Mouse (Mus musculus): ENCODE measurements around the gene Rab7b. TPM values are rescaled to one million over a fixed set of nuclear protein-coding genes. Genes with fewer than 3 reads are reported as not detected.

The Rab7b gene
- polyA plus RNA-seq, 1 experiment from 2014 or later = 12.5 TPM

- 79% methylated on average over 3 of the region's 3 CpGs for WGBS
- ATAC-seq (ENCODE audit: insufficient read depth, low FRiP score) = no peak
- H3K4me2 ChIP-seq (ENCODE audit: low read depth, low read length) = peak overlapping the region; percentile 28; the same call in 1 of the 2 replicates
- H3K27ac ChIP-seq (ENCODE audit: low read length) = peak overlapping the region; percentile 72; the same call in 1 of the 2 replicates
- no peaks in the 10 kb centered on the region for H3K27me3 ChIP-seq (ENCODE audit: control insufficient read depth, insufficient read depth, low read length)
- H3K9me3 ChIP-seq (replicated peaks; ENCODE audit: control insufficient read depth, low read length) = no peaks in the 10 kb centered on the region
- peaks cover 12% of the 10 kb centered on the region for H3K4me1 ChIP-seq (ENCODE audit: control insufficient read depth, insufficient read depth, low read length)
- no peaks in the 10 kb centered on the region for H3K36me3 ChIP-seq (ENCODE audit: control insufficient read depth, insufficient read depth, low read length)
- H3K4me3 ChIP-seq (replicated peaks; ENCODE audit: low read length) = peak overlapping the region; percentile 3
- H3K9ac ChIP-seq (ENCODE audit: low read length) = peak overlapping the region; percentile 32; the same call in 1 of the 2 replicates
Observed at GRCm38 (mm10) chr1:131689016-131689415, 521 bp downstream of the Rab7b start.

GRCm38 (mm10) chr1:131689899-131690298 is 1.4 kb downstream of the Rab7b start:
- no peaks in the 10 kb centered on the region for H3K27me3 ChIP-seq (ENCODE audit: control insufficient read depth, insufficient read depth, low read length)
- peaks cover 12% of the 10 kb centered on the region for H3K4me1 ChIP-seq (ENCODE audit: control insufficient read depth, insufficient read depth, low read length)
- peak overlapping the region; percentile 72 for H3K27ac ChIP-seq (ENCODE audit: low read length)
- no peak overlapping the region; the same call in 1 of the 2 replicates for H3K4me3 ChIP-seq (replicated peaks; ENCODE audit: low read length)
- 80% methylated on average over 5 of the region's 5 CpGs for WGBS
- peak overlapping the region; percentile 28; the same call in 1 of the 2 replicates for H3K9ac ChIP-seq (ENCODE audit: low read length)
- ATAC-seq (ENCODE audit: insufficient read depth, low FRiP score) = no peak
- peak overlapping the region; percentile 28 for H3K4me2 ChIP-seq (ENCODE audit: low read depth, low read length)
- H3K9me3 ChIP-seq (replicated peaks; ENCODE audit: control insufficient read depth, low read length) = no peaks in the 10 kb centered on the region
- no peaks in the 10 kb centered on the region for H3K36me3 ChIP-seq (ENCODE audit: control insufficient read depth, insufficient read depth, low read length)

- no peaks in the 10 kb centered on the region for H3K27me3 ChIP-seq (ENCODE audit: control insufficient read depth, insufficient read depth, low read length)
- H3K4me1 ChIP-seq (ENCODE audit: control insufficient read depth, insufficient read depth, low read length) = peaks cover 12% of the 10 kb centered on the region
- no peak overlapping the region; the same call in 1 of the 2 replicates for H3K4me3 ChIP-seq (replicated peaks; ENCODE audit: low read length)
- H3K9me3 ChIP-seq (replicated peaks; ENCODE audit: control insufficient read depth, low read length) = no peaks in the 10 kb centered on the region
- H3K4me2 ChIP-seq (ENCODE audit: low read depth, low read length) = peak overlapping the region; percentile 28; the same call in 1 of the 2 replicates
- 17% methylated on average over 3 of the region's 3 CpGs for WGBS
- H3K36me3 ChIP-seq (ENCODE audit: control insufficient read depth, insufficient read depth, low read length) = no peaks in the 10 kb centered on the region
- H3K27ac ChIP-seq (ENCODE audit: low read length) = peak overlapping the region; percentile 72
- peak; percentile 90 for ATAC-seq (ENCODE audit: insufficient read depth, low FRiP score)
- peak overlapping the region; percentile 28; the same call in 1 of the 2 replicates for H3K9ac ChIP-seq (ENCODE audit: low read length)
Observed at GRCm38 (mm10) chr1:131690435-131690834, 1.9 kb downstream of the Rab7b start.

DNA sequence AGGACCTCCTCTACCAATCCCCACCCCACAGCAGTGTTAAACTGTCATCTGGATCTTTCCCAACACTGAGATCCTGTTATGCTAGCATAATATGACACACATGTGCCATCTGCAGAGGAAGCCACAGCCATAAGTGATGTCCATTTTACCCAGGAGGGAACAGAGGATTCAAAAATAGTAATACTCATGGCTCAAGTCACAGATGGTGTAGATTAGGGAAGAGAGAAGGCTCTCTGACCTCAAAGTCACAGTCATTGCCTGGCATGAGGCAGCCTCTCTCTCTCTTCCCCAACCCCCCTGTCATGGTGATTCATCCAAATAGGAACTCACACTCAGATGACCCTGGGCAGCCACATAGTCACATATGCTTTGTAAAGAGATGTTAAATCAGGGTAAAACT is 2.9 kb downstream of the Rab7b start:
- Histone ChIP-seq H3K4me1 (ENCODE audit: control insufficient read depth, insufficient read depth, low read length) (peaks cover 12% of the 10 kb centered on the region), H3K4me2 (ENCODE audit: low read depth, low read length) (no peak overlapping the region), H3K27ac (ENCODE audit: low read length) (peak overlapping the region; percentile 72; the same call in 1 of the 2 replicates), H3K9me3 (replicated peaks; ENCODE audit: control insufficient read depth, low read length) (no peaks in the 10 kb centered on the region), H3K4me3 (replicated peaks; ENCODE audit: low read length) (no peak overlapping the region), H3K9ac (ENCODE audit: low read length) (no peak overlapping the region), H3K36me3 (ENCODE audit: control insufficient read depth, insufficient read depth, low read length) (no peaks in the 10 kb centered on the region), H3K27me3 (ENCODE audit: control insufficient read depth, insufficient read depth, low read length) (no peaks in the 10 kb centered on the region)
- no peak for ATAC-seq (ENCODE audit: insufficient read depth, low FRiP score)

DNA sequence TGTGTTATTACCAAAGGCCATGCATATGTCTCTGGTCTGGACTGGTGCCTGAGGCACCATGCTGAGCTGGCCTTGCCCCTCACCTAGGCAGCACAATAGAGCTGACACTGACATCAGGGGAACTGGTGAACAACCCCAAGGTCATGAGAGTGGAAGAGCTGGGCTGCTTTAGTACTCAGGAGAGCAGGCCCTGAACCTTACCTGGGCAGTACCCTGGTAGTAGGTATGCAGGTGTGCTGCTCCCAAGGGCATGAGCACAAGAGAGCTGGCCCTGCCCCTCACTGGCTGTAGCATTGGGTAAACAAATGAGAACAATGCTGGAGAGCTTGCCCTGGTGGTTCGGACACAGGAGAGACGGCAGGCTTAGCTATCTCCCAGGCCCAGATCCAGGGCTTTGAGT is 6.8 kb downstream of the Rab7b start:
- H3K27ac ChIP-seq (ENCODE audit: low read length) = no peak overlapping the region
- H3K9ac ChIP-seq (ENCODE audit: low read length) = no peak overlapping the region
- WGBS = 67% methylated on average over 2 of the region's 2 CpGs
- no peak overlapping the region for H3K4me2 ChIP-seq (ENCODE audit: low read depth, low read length)
- no peaks in the 10 kb centered on the region for H3K27me3 ChIP-seq (ENCODE audit: control insufficient read depth, insufficient read depth, low read length)
- peak; percentile 69 for ATAC-seq (ENCODE audit: insufficient read depth, low FRiP score)
- no peaks in the 10 kb centered on the region for H3K36me3 ChIP-seq (ENCODE audit: control insufficient read depth, insufficient read depth, low read length)
- H3K4me1 ChIP-seq (ENCODE audit: control insufficient read depth, insufficient read depth, low read length) = peaks cover 12% of the 10 kb centered on the region
- H3K4me3 ChIP-seq (replicated peaks; ENCODE audit: low read length) = no peak overlapping the region
- H3K9me3 ChIP-seq (replicated peaks; ENCODE audit: control insufficient read depth, low read length) = no peaks in the 10 kb centered on the region

GRCm38 (mm10) chr1:131696325-131696724 is 7.8 kb downstream of the Rab7b start:
- no peaks in the 10 kb centered on the region for H3K9me3 ChIP-seq (replicated peaks; ENCODE audit: control insufficient read depth, low read length)
- no peak overlapping the region for H3K4me2 ChIP-seq (ENCODE audit: low read depth, low read length)
- no peak overlapping the region for H3K4me3 ChIP-seq (replicated peaks; ENCODE audit: low read length)
- no peak overlapping the region for H3K9ac ChIP-seq (ENCODE audit: low read length)
- peaks cover 2% of the 10 kb centered on the region; the same call in 1 of the 2 replicates for H3K4me1 ChIP-seq (ENCODE audit: control insufficient read depth, insufficient read depth, low read length)
- 54% methylated on average over 4 of the region's 4 CpGs for WGBS
- no peak for ATAC-seq (ENCODE audit: insufficient read depth, low FRiP score)
- no peaks in the 10 kb centered on the region for H3K27me3 ChIP-seq (ENCODE audit: control insufficient read depth, insufficient read depth, low read length)
- H3K27ac ChIP-seq (ENCODE audit: low read length) = no peak overlapping the region
- H3K36me3 ChIP-seq (ENCODE audit: control insufficient read depth, insufficient read depth, low read length) = no peaks in the 10 kb centered on the region

GRCm38 (mm10) chr1:131698770-131699169 is 10.3 kb downstream of the Rab7b start:
- Histone ChIP-seq H3K9me3 (replicated peaks; ENCODE audit: control insufficient read depth, low read length) (no peaks in the 10 kb centered on the region), H3K4me1 (ENCODE audit: control insufficient read depth, insufficient read depth, low read length) (no peaks in the 10 kb centered on the region), H3K36me3 (ENCODE audit: control insufficient read depth, insufficient read depth, low read length) (no peaks in the 10 kb centered on the region), H3K27ac (ENCODE audit: low read length) (no peak overlapping the region), H3K4me2 (ENCODE audit: low read depth, low read length) (no peak overlapping the region), H3K27me3 (ENCODE audit: control insufficient read depth, insufficient read depth, low read length) (no peaks in the 10 kb centered on the region), H3K4me3 (replicated peaks; ENCODE audit: low read length) (no peak overlapping the region), H3K9ac (ENCODE audit: low read length) (no peak overlapping the region)
- ATAC-seq (ENCODE audit: insufficient read depth, low FRiP score) = no peak
- 85% methylated on average over 3 of the region's 3 CpGs for WGBS

GRCm38 (mm10) chr1:131699642-131700041 is 11.1 kb downstream of the Rab7b start:
- H3K27ac ChIP-seq (ENCODE audit: low read length) = no peak overlapping the region
- no peaks in the 10 kb centered on the region for H3K9me3 ChIP-seq (replicated peaks; ENCODE audit: control insufficient read depth, low read length)
- H3K36me3 ChIP-seq (ENCODE audit: control insufficient read depth, insufficient read depth, low read length) = no peaks in the 10 kb centered on the region
- H3K4me3 ChIP-seq (replicated peaks; ENCODE audit: low read length) = no peak overlapping the region
- WGBS = 58% methylated on average over 4 of the region's 4 CpGs
- no peaks in the 10 kb centered on the region for H3K27me3 ChIP-seq (ENCODE audit: control insufficient read depth, insufficient read depth, low read length)
- H3K9ac ChIP-seq (ENCODE audit: low read length) = no peak overlapping the region
- H3K4me2 ChIP-seq (ENCODE audit: low read depth, low read length) = no peak overlapping the region
- ATAC-seq (ENCODE audit: insufficient read depth, low FRiP score) = no peak
- no peaks in the 10 kb centered on the region for H3K4me1 ChIP-seq (ENCODE audit: control insufficient read depth, insufficient read depth, low read length)

GRCm38 (mm10) chr1:131700447-131700846 is 12.0 kb downstream of the Rab7b start:
- H3K4me1 ChIP-seq (ENCODE audit: control insufficient read depth, insufficient read depth, low read length) = no peaks in the 10 kb centered on the region
- H3K9ac ChIP-seq (ENCODE audit: low read length) = no peak overlapping the region
- no peak for ATAC-seq (ENCODE audit: insufficient read depth, low FRiP score)
- H3K4me3 ChIP-seq (replicated peaks; ENCODE audit: low read length) = no peak overlapping the region
- H3K27me3 ChIP-seq (ENCODE audit: control insufficient read depth, insufficient read depth, low read length) = no peaks in the 10 kb centered on the region
- no peak overlapping the region for H3K4me2 ChIP-seq (ENCODE audit: low read depth, low read length)
- no peaks in the 10 kb centered on the region for H3K36me3 ChIP-seq (ENCODE audit: control insufficient read depth, insufficient read depth, low read length)
- H3K27ac ChIP-seq (ENCODE audit: low read length) = no peak overlapping the region
- H3K9me3 ChIP-seq (replicated peaks; ENCODE audit: control insufficient read depth, low read length) = no peaks in the 10 kb centered on the region
- 64% methylated on average over 5 of the region's 5 CpGs for WGBS
